Mouse (Mus musculus) E14TG2a.4 (cell line): Measurements from ENCODE around the gene Dbx2.

Experiments
- CTCF ChIP-seq: conservative IDR thresholded peaks from 2 replicates; pipeline ENCODE4 v1.5.1; 2014; ENCODE audit warnings: low read length
- NANOG ChIP-seq: IDR thresholded peaks from 2 replicates; pipeline ENCODE4 v1.6.1; 2014; ENCODE audit warnings: borderline replicate concordance, low read length, mixed read lengths
- POU5F1 ChIP-seq: IDR thresholded peaks from 2 replicates; pipeline ENCODE4 v1.6.1; 2014; ENCODE audit warnings: low read length, borderline replicate concordance

DNA sequence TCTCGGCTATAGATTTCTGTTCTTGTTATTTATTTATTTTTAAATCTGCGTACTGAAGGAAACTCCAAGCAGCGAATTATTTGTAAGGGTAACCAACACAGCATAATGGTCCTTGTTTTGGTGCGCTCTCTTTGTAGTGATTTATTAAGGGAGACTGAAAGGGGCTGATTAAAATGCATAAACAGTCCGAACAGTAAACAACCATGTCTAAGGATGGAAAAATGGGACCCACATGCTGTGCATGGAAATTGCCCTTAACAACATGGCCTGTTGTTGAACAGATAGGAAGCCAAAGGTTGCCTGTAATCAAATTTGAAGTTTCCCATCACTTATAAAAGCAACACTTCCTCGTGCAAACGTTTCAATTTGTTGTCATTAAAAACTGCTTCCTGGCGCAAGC is 35.8 kb upstream of the Dbx2 start:
- no peak for TF ChIP-seq CTCF
- TF ChIP-seq NANOG: no peak
- TF ChIP-seq POU5F1: no peak
